Mouse (Mus musculus) lung, adult 2 months (tissue): ENCODE data around the gene Slc35f4. TPM values are rescaled to one million over a fixed set of nuclear protein-coding genes. Genes with fewer than 3 reads are reported as not detected.

ENCODE experiments used
- DNase-seq: peaks from one replicate; pipeline ENCODE4 v3.0.0; 2022
- H3K4me1 ChIP-seq: fragments of 200-500 bp; 2 replicates; pipeline ENCODE4 v1.6.1; 2011; ENCODE audit warnings: low read length; ENCODE audit not compliant: control insufficient read depth, insufficient read depth
- H3K4me3 ChIP-seq: fragments of 200-500 bp; replicated peaks from 2 replicates; pipeline ENCODE3; 2011; ENCODE audit warnings: low read depth, mild to moderate bottlenecking, control low read depth, low read length; ENCODE audit errors: extremely low read depth
- CTCF ChIP-seq: fragments of 200-500 bp; IDR thresholded peaks from 2 replicates; pipeline ENCODE4 v1.5.1; 2011; ENCODE audit warnings: mild to moderate bottlenecking, low read length, control low read depth; ENCODE audit not compliant: insufficient read depth
- POLR2A ChIP-seq: fragments of 200-500 bp; IDR thresholded peaks from 2 replicates; pipeline ENCODE4 v1.6.1; 2011; ENCODE audit warnings: low read depth, mild to moderate bottlenecking, control low read depth, low read length, borderline replicate concordance; ENCODE audit errors: extremely low read depth
- WGBS: fragments of 180-500 bp; shearing (Covaris S2); methylation state at CpG from one replicate; pipeline ENCODE4 v1.1.7; 2018; 5-methylcytosine and 5-hydroxymethylcytosine counted together
- polyA plus RNA-seq: library from polyadenylated mRNA; depleted of rRNA; stranded (reverse); fragments of >200 nt; gene quantifications from 2 replicates; pipeline ENCODE4 v1.2.3, GENCODE M21; 2012

The Slc35f4 gene
- polyA plus RNA-seq, 1 experiment, result not detected

DNA sequence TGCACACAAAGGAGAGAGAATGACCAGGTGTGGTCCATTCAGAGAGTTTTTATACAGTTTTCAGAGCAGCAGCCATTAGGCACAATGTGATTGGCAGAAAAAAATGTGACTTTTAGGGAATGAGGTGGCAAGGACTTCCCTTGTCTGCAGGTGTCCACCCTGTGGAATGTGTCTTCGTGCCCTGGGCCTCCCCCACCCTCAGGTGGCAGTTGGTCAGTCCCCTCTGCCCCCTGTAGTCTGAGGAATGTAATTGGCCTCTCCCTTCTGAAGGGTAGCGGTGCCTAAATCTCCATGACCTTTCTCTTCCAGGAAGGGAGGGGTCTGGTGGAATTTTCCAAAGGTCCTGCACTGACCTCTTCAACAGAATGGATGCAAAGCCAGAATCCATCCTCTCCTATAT lies 163.7 kb downstream of the Slc35f4 start:
- Histone ChIP-seq H3K4me3 (no peak overlapping the region), H3K4me1 (no peaks in the 10 kb centered on the region)
- 63% methylated on average over 2 of the region's 2 CpGs for WGBS
- TF ChIP-seq POLR2A, result no peak
- TF ChIP-seq CTCF, result no peak
- DNase-seq, result no peak

DNA sequence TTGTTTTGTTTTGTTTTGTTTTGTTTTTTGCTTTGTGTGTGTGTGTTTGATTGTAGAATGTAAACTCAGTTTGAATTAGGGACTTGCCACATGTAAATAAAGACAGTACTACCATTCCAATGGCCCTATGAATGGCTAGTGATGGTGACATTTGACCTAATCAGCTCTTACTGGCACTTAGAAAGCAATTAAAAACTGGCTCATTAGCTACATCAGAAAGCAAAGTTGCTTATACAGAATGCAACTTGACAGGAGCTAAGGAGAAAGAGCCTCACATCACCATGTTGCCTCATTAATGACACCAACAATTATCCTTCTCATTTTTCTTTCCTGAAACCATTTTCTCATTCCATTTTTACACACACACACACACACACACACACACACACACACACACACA lies 170.3 kb downstream of the Slc35f4 start:
- H3K4me3 ChIP-seq, result no peak overlapping the region
- DNase-seq, result no peak
- TF ChIP-seq CTCF, result no peak
- no peak for TF ChIP-seq POLR2A
- H3K4me1 ChIP-seq, result no peaks in the 10 kb centered on the region

DNA sequence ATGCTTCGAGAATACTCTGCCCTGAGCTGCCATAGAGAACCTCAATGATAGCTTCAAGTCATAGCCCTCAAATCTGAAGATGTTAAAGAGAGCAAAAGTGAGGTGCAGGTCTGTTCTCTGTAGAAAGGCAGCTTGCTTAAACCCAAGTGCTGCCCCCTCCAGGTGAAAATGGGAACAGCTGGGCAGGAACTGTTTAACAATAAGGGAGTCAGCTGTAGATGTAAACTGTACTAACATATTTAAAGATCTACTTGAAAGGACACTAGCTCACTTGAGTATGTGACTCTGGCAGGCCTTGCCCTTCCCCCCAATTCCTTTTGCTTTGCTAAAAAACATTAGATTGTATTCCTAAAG lies 177.0 kb downstream of the Slc35f4 start:
- Histone ChIP-seq H3K4me3 (no peak overlapping the region), H3K4me1 (no peaks in the 10 kb centered on the region)
- TF ChIP-seq CTCF, result peak; percentile 25; the same call in 1 of the 2 replicates
- no peak for TF ChIP-seq POLR2A
- DNase-seq, result peak; percentile 31
- WGBS, result 49% methylated on average over 1 of the region's 1 CpGs

DNA sequence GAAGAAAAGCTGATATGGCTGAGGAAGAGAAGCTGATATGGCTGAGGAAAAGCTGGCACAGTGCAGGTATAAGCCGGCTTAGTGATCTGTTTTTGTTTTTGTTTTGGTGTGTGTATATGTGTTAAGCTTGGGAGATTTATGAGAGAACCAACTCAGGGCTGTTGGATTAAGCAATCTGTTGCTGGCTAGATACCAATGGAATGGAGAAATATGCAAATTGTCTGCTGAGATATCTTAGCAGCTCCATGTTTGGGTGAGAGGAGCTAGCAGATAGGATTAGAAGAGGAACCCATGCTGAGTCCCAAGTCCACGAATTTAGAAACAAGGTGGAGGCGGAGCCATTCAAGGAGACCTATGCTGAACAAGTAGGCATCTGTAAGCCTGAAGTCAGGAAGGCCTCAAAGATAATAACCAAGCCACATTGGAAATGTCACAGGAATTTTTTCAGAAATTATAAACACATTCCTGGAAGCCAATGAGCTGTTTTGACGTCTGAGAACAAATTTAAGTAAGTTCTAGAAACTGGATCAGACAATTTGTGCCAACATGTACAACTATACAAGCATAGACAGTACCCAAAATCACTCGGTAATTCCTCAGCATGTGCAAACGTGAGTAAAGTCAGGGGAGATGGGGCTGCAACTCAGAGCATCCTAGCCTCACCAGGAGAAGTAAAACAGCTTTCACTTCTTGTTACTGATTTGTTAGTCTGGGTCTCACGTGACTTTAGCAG lies 177.5 kb downstream of the Slc35f4 start:
- H3K4me1 ChIP-seq, result no peaks in the 10 kb centered on the region
- H3K4me3 ChIP-seq, result no peak overlapping the region
- WGBS, result 62% methylated on average over 7 of the region's 7 CpGs
- TF ChIP-seq CTCF (no peak), POLR2A (no peak)
- no peak for DNase-seq

DNA sequence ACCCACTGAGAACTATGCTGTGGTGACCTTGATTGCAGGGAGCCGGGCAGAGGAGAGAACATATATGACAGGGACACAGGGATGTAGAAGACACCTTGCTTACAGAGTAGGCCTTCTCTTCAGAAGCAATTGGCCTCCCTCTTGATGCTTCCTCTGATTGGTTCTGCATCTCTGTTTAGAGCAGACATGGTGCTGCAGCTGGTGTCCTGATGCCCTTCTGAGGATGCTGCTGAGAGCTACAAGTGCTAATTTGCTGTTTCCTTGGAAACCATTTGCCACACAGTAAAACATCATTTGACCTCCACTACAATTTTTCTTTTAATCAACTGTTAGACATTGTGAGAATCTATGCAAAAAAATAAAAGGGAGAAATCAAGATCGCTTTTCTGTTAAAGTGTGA lies 180.0 kb downstream of the Slc35f4 start:
- WGBS, result 89% methylated on average over 2 of the region's 2 CpGs
- no peak for TF ChIP-seq POLR2A
- no peak for TF ChIP-seq CTCF
- no peak for DNase-seq
- Histone ChIP-seq H3K4me1 (no peaks in the 10 kb centered on the region), H3K4me3 (no peak overlapping the region)

DNA sequence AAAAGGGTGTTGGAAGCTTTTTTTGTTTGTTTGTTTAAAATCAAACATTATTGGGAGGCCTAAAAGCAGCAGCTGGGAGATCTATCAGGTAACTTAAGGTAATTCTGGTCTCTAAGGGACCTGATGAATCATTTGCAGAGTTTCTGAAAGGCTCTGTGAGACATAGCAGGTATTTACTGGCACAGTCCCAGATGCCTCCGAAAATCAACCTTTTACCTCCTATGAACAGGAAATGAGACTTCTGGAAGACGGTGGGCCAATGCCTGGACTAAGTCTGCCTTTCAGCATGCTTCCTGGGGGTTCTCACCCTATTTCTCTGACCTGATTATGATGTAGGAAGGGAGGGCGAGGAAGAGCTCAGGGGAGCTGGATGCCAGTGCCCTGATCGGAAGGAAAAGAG lies 188.8 kb downstream of the Slc35f4 start:
- TF ChIP-seq POLR2A (no peak), CTCF (no peak)
- H3K4me3 ChIP-seq, result no peak overlapping the region
- no peak for DNase-seq
- no peaks in the 10 kb centered on the region for H3K4me1 ChIP-seq
- WGBS, result 67% methylated on average over 4 of the region's 4 CpGs

DNA sequence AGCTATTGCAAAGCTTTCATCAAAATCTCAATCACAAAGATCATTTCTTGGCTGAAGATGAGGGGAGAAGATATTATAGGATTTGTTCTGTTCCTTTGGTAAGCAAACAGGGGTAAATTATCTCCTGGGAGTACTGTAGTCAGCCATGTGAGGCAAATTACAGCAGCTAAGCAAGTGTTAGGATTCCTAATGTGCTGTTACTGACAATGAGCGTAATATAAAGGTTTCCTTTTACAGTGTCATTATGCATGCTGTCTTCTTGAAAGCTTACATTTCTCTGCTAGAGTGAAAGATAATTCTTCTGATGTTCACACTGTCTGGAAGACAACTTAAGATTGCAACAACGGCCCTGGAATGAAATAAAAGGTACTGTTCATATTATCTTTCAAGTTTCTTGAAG lies 192.0 kb downstream of the Slc35f4 start:
- WGBS, result 78% methylated on average over 2 of the region's 2 CpGs
- Histone ChIP-seq H3K4me3 (no peak overlapping the region), H3K4me1 (no peaks in the 10 kb centered on the region)
- DNase-seq, result no peak
- TF ChIP-seq POLR2A, result no peak
- no peak for TF ChIP-seq CTCF

DNA sequence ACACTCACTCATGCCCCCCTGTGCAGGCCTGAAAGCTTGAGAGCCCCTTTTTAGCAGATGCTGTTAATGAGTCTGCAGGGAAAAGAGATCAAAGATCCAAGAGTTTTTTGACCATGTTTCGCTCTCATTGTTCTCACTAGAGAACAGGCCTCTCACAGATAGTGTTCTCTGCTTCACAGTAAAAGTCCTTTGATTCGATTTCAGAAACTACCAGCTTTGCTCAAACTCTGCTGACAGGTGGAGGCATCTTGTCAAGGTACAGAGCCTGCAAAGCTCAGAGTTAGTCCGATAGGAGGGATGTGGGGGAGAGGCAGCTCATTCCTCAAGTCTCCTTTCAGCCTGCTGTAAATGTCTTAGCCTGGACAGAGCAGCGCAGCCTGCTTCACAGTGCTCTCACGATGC lies 209.4 kb downstream of the Slc35f4 start:
- DNase-seq, result no peak
- WGBS, result 39% methylated on average over 5 of the region's 5 CpGs
- TF ChIP-seq POLR2A, result no peak
- TF ChIP-seq CTCF, result no peak
- H3K4me1 ChIP-seq, result no peaks in the 10 kb centered on the region
- H3K4me3 ChIP-seq, result no peak overlapping the region

DNA sequence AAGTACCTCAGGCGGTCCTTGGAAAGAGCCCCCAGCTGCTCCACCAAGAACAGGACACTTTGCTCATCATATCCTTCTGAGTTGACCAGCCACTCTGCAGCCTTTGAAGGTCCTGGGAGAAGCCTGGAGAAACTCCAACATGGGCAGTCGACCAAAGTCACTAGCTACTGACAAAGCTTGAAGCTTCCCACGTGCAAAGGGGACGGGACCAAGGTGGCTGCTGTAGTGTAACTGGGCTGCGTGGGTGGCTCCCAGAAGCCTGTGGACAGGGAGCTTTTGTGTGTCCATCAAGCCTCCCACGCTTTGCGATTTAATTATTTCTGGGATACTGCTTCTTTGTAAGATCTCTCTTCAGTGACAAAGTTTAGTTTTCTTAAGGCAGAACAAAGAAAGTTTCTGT lies 211.9 kb downstream of the Slc35f4 start:
- DNase-seq, result no peak
- TF ChIP-seq POLR2A (no peak), CTCF (no peak)
- Histone ChIP-seq H3K4me1 (no peaks in the 10 kb centered on the region), H3K4me3 (no peak overlapping the region)
- 77% methylated on average over 7 of the region's 7 CpGs for WGBS

DNA sequence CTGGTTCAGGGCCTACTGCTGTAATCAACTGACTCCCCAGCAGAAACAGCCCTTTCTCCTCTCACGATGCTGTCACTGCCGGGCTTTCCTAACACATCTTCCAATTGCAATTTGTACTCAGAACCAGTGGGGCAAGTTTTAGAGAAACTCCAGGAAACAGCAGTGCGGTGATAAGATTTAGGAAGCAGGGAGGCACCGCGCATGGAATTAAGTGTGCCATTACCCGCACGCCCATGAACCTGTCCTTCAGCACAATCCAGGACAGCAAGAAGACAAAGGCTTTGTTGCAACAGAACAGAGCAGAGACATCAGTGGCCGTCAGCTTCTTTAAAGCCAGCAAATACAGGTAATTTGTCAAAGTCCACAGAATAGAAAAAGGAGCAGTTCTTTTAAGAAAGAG lies 212.5 kb downstream of the Slc35f4 start:
- H3K4me1 ChIP-seq, result no peaks in the 10 kb centered on the region
- 59% methylated on average over 8 of the region's 8 CpGs for WGBS
- DNase-seq, result no peak
- H3K4me3 ChIP-seq, result no peak overlapping the region
- TF ChIP-seq CTCF (no peak), POLR2A (no peak)

DNA sequence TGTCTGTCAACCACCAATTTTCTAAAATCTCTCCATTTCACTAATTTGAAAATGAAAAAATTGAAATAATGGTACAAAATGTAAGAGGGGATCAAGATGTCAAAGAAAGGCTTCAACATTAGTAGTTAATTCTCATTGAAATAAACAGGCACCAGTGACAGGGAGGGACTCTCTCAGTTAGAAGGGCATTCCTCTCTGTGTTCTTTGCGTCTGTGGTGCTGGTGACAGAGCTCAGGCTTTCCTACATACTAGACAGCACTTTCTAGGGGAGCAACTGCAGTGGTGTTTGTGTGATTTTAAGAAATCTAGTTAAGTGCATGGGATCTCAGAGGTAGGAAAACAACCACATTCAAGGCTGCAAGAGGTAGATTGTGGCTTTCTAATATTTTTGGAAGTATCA lies 214.3 kb downstream of the Slc35f4 start:
- Histone ChIP-seq H3K4me3 (no peak overlapping the region), H3K4me1 (no peaks in the 10 kb centered on the region)
- TF ChIP-seq POLR2A (no peak), CTCF (no peak)
- 79% methylated on average over 1 of the region's 1 CpGs for WGBS
- DNase-seq, result no peak
